Mouse (Mus musculus): ENCODE results near the gene Cntnap2.

Cntnap2 gene

DNA sequence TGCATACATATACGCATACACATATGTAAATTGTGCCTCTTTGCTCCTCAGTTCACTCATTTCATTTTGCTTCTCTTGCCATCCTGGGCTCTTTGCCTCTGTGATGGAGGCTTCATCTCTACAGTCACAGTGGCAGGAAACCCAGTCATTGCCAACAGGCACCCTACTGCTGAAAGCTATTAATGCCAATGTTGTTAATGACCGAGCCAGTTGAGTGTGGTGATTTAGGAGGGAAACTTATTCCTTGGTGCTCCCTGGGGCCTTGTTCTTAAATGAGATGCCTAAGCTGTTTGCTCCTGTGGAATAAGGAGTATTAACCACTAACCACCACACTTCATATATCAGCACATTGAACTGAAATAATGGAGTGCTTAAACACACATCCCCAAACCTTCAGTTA is 1640.2 kb downstream of the Cntnap2 start:
- in situ Hi-C loops (cut with MboI) = no loop called here

DNA sequence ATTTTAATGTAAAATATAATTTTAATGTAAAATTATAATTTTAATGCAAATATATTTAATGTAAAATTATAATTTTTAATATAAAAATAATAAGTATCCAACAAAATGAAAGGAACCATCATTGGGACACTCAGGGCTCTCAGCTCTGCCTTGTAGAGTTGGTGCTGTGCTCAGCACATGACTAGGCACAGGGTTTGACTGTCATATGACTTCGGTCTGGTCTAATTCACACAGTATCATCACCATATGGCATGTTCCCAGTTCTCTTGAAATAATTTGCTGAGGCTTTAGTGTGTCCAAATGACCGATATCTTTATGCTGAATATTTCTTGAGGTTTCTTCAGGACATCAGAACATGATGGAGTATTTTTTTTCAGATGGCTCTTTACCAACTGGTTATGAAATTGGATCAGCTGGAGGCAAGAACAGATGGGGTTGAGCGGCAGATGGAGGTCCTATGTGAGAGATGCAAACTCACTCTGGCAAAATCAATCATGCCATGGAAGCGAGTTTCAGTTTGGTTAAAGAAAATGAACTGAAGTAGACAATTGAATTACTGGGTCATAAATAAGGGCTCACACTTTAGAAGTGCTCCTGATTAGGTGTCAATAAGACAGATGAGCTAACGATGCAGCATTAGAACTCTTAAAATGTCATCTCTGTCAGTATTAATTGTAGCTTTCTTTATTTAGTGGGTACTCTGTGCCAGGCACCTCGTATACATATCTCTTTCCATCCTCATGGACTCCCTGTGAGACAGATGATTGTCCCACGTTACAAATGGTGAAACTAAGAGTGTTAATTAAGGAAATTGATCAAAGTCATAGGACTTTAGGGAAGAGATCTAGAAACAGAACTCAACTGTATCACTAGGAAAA is 1645.4 kb downstream of the Cntnap2 start:
- in situ Hi-C loops (cut with MboI) = no loop called here

DNA sequence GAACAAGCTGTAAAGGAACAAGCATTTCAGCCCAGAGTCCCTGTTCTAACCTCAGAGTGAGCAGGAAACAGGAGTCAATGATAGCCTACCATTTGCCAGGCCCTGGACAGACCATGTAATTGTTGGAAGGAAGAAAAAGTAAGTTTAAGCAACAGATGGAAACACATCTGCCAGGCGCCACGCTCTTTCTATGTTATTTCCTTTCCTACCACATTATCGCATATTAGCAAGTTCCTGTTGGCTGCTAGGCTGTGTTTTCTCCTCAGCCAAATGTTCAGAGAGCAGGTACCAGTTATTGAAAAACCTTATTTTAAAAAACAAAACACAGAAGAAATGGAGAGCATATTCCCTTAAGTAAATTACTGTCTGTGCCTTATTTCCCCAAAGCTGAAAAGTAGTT is 1646.8 kb downstream of the Cntnap2 start:
- in situ Hi-C loops (cut with MboI) = no loop called here

DNA sequence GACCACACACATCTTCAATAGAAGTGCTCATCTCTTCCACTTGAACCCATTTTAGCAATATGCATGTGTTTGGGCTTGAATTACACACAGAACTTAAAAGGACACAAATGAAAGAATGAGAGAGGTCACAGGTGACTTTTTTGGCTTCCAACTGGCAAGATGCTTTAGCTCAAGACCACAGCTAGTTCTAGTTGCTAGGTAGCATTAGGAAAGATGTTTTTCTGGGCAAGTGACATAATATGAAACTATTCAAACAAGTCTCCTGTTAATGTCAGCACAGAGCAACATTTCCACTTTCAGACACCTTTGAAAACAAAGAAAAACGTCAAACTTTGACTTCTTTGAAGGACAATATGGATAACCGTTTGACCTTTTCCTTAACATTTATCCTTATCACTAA is 1657.4 kb downstream of the Cntnap2 start:
- in situ Hi-C loops (cut with MboI) = no loop called here

DNA sequence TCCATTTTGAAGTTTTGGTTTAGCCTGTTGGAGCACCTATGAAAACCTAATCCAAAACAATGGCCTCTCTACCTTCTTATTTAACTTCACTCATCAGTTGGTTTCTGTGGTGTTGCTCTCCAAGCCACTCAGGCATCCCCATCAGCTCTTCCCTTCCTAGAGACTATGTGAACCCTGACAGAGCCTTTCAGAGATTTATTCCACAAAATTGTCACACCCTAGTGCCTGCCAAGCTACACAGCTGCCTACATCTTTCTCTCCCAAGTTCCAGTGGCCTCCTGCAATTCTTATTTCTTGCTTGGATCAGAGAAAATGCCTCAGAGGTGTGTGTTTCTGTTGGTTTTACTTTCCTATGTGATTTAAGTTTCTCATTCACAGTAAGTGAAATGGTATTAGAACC is 1674.6 kb downstream of the Cntnap2 start:
- in situ Hi-C loops (cut with MboI) = no loop called here

DNA sequence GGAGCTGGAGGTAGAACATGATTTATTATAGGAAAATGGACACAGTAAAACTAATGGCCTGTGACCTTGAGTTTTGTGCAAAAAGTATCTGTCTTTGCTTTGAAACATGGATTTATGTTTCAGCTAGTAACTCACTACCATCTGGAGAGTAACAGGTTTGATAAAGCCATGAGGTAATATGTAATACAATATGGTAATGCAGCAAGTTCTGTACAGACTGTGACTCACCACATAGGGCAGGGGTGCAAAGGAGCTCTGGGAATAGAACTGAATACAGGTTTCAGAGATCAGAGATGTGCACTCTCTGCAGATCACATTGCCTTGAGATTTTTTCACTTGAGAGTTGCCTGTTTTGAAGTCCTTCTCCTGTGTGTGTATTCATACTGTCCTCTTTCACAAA is 1689.3 kb downstream of the Cntnap2 start:
- in situ Hi-C loops (cut with MboI) = no loop called here

DNA sequence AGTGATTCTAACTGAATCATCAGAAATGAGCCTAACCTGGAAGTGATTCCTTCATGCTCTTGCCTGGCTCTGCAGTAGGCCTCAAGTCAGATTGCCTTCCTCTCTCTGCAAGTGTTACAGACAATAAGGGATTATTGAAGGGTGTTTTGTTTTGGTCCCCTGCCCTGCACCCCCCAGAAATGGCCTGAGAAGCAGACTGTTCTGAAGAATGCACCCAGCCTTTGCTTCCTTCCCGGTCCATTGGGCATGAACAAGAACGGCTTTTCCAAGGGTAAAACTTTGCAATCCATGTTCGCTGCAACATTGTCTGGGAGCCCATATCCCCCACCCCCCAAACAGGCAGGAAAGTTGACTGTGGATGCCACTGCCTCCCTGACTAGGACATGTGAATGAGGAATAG is 1704.3 kb downstream of the Cntnap2 start:
- in situ Hi-C loops (cut with MboI) = no loop called here

DNA sequence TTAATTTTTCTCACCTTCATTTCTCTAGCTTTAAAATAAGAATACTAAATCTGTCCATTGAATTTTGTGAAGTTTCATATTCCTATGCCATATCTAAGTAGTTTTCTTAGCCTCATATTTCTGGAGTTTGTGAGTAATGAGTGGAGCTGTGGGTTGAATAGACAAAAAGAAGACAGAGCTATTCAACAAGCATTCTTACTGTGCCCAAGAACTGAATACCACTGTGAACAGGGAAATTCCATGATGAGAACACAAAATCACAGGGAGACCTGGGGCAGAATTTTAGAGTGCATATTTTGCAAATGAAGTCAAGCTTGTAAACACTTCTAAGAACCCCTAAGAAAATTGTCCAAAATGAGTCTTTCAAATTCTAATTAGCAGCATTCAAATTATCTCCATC is 1715.4 kb downstream of the Cntnap2 start:
- in situ Hi-C loops (cut with MboI) = no loop called here

DNA sequence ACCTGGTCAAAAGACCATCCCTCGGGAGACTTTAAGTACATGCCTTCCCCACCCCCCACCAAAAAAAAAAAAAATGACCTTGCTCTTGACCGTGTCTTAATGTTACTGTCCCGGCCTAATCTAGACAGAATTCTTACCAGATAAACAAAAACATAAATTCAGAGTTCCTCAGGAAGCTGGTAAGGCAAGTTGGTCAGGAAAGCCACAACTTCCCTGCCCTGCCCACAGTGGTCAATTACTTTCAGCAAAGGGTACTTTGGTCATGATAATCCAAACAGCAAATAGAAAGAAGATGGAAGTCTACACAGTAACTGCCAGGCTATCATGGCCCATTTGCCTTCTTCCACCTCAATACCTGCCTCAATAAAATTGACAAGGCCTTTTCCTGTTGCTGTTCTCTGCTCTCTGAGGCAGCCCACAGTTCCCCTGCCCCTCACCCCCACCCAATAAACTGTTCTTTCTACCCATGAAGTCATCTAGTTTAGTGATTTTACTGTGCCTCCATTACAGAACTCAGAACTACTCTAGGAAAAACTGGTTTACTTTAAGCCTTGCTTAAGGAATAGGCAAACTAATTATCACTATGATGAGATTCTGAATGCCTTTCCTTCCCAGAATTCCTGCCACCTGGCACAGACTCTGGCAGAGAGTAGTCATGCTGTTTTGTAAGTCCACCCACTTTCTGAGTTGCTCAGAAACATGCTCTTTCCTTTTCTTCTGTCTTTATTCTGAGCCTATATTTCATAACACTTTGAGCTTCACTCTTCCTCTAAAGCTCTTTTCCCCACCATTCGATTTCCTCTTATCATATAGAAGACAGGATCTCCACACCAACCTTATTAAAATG is 1743.3 kb downstream of the Cntnap2 start:
- in situ Hi-C loops (cut with MboI) = no loop called here

DNA sequence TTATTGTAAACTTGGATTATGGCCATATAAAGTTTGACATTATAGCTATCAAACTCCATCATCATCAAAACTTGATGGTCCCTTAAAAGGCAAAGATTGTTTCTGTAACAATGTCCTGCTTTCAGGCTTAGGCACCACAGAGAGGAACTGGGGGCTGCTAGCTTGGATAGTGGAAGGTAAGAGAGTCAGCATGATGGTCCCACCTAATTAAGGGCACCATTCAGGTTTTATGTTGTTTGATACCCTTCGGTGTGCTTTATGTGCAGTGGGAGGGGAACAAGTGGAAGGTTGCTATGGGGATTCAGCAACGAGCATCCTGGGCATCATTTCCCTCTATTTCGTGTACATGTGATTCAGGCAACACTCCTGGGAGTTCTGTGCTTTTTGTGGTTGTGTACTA is 1797.5 kb downstream of the Cntnap2 start:
- in situ Hi-C loops (cut with MboI) = no loop called here

DNA sequence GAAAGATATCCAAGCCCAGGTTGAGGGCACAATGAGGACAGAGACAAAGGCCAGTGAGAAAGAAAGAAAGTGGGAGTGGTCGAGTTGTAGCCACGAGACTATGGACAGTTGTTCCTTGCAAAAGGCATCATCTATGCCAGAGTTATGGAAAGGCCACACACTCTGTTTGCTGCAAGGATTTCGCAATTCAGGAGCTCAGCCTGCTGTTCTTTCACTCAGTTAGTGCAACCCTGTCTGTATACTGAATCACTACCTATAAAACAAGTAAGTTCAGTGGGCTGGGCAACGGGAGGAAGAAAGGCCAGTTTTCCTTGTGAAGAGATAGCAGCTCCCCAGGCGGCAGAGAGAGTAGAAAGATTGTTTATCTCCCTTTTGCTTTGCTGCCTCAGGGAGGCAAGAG is 1801.9 kb downstream of the Cntnap2 start:
- in situ Hi-C loops (cut with MboI) = no loop called here

DNA sequence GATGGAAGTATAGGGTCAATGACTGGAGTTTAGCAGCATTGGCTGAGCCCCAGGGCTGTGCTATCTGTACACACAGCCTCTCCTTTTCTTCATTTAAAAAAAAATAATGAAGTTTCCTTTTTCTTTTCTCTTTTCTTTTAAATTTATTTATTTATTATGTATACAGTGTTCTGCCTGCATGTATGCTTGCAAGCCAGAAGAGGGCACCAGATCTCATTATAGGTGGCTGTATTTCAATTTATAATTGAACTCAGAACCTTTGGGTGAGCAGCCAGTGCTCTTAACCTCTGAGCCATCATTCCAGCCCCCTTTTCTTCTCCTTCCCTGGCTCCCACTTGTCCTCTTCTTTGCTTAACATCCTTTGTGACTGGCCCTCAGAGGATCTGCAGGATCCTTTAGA is 1807.2 kb downstream of the Cntnap2 start:
- in situ Hi-C loops (cut with MboI) = no loop called here

DNA sequence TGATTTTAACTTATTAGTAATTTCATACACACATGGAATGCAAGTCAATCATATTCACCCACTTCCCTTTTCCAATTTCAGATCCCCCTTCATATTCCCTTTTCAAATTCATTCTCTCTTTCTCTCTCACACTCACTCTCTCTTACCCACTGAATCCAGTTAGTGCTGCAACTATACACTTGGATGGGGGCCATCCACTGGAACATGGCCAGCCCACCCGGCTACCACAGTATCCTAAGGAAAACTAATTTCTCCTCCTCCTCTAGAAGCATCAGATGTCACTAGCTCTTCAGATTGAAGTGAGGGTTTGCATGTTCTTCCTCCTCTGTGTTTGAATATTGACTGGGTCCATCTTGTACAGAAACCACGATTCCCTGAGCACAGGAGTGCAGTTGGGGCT is 1827.1 kb downstream of the Cntnap2 start:
- in situ Hi-C loops (cut with MboI) = no loop called here

DNA sequence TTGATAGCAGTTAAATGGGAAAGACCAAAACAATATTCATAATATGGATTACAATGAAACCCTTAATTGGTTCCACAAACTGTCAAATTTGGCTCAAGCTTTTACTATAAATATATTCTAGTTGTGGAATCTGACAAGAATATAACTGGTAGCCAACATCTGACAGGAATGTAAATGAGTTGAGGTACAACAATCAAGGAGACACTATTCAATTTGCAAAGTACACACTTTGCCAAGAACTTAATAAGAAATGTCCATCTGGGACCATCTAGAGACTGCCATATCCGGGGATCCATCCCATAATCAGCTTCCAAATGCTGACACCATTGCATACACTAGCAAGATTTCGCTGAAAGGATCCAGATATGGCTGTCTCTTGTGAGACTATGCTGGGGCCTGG is 1850.0 kb downstream of the Cntnap2 start:
- in situ Hi-C loops (cut with MboI) = no loop called here

DNA sequence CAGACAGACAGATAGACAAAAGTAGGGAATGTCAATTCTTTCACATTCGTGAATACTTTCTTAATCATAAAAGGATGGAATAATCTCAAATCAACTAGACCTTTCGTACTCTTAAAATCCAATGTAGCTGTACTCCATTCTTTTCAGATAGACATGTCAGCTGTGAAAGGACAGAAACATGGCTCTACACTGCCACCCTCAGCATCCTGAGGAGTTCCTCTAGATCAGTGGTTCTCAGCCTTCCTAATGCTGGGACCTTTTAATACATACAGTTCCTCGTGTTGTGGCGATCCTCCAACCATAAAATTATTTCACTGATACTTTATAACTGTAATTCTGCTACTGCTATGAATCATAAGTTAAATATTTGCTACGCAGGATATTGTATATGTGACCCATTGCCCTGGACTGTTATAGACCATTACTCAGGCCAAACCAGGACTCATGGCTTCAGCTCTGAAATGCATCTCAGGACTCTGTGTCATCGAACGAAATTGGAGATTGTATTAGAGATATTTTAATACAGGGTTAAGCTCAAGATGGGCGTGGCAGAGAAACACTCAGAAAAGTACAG is 1859.6 kb downstream of the Cntnap2 start:
- in situ Hi-C loops (cut with MboI) = no loop called here

DNA sequence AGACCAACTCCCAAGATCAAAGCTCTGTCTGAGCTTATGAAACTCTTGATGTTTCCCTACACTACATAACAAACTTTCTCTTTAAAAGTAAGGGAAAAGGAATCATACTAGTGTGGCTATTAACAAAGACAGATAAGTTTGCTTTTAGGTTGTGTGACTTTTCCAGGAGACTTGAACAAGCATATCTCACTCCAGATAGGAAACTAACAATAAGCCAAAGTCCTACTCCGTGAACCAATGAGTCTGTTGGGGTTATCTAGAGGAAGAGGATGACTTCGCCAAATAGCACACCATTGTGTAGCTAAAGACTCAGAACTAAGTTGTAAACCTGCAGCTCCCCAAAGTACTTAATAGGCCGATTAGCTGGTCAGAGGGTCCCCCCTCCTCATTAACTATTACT is 1860.8 kb downstream of the Cntnap2 start:
- in situ Hi-C loops (cut with MboI) = no loop called here

DNA sequence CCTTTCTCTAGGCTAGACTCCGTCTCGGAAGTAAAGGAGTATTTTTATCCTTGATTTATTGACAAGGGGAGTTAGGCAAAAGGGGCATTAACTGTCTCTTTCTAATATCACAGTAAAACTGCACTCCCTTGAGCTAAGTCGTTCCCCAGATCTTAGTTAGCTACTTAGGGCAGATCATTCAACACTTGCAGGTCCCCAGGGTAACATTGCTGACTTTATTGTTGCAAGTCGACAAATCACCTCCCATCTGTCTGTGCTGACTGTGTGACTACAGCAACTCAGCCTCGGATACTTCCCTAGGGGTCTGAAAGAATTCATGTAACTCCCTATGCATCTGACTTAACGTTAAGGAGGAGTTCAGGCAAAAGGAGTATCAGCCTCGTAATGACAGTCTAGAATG is 1865.6 kb downstream of the Cntnap2 start:
- in situ Hi-C loops (cut with MboI) = no loop called here

DNA sequence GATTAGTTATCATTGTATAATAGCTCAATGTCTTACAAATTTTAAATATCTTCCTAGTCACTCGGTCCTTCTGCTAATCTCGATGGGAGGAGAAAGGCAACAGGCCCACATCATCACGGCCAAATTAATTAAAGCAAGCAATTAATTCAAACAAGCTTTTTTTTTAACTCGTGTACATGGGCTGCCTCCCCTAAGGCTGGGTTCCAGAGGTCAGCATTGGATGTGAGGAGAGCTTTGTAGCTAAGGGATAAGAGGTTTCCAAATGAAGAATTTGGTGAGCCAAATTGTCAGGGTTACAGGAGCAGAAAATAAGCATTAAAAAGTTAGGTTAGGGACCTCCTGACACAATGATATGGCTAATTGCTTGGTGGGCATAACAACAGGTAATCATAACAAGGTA is 1886.5 kb downstream of the Cntnap2 start:
- in situ Hi-C loops (cut with MboI) = no loop called here

DNA sequence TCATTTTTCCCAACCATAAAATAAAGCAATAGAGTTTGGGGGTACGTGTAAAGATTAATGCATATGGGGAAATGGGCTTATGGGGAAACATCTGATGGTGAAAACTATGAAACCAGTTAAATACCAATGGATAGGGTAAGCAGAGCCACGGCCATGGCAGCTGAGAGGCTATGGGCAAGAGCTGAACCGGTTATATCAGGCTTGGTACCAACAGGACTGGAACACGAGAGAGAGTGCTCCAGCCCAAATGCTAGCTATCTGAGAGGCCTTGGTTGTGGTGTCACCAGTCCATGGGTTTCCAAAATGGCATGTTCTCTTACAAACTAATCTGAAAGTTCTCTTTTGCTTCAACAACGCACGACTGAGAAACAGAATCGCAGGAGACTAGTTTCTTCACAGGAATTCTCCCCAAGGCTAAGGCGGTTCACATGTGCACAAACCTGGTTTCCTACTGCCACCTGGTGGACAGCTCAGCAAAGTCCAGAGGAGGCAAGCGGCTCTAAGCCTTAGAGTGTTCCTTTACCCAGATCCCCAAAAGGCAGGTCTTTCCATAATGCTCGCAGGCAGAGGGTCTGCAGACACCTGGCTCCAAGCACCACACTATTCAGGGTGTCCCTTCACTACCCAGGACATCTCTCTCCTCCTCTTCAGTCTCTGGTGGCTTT is 1902.0 kb downstream of the Cntnap2 start:
- in situ Hi-C loops (cut with MboI) = no loop called here

DNA sequence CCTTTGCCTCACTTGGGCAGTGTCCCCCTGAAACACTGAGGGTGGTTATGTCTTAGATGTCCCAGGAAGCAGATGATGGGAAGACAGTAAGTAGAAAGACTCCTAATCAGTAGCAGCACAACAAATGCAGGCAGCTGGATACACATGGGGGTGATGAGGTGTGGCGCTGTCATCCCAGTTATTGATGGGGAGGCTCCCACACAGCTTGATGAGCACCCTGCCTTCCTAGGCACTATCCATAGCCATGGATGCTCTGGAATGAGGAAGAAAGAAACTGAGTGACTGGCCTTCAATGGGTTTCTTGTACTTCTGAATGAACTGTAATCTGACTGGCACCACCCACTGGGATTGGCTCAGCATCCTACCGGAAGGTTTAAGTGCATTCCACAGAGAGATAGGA is 1904.1 kb downstream of the Cntnap2 start:
- in situ Hi-C loops (cut with MboI) = no loop called here

DNA sequence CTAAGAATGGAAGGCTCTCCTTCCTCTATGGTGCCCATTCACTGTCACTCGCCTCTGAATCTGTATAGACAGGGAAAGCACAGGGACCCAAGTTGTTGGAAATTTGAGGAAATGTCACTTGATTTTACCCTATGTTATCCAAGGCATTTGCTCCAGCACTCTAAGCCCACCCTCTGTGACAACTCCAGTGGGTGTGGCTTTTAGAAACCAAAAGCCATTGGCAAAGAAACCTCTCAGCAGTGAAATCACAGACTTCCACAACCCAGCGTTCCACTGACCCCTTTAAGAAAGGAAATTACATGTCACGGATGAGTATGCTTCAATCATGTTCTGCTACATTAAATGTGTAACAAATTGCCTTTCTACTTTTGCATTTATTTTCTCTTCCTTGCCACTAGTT is 1904.5 kb downstream of the Cntnap2 start:
- in situ Hi-C loops (cut with MboI) = no loop called here

DNA sequence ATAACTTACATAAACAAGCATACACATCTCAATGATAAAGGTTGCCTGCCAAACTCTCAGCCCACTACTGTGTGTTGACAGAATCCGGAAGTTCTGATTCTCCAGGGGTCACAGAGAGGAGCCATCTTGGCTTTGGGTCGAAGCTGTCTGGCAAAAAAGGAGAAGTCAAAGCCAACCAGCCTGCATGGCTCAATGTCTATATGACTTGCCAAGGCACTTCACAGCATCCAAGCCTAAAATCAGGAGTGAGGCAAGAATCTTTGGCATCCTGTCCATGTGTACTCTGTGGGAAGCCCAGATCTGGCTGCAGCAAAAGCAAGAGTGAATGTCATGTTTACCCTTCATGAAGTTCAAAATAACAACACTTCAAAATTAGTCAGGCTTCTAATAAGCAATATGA is 1913.5 kb downstream of the Cntnap2 start:
- in situ Hi-C loops (cut with MboI) = no loop called here

All from mature B cell (primary cell).